22 mouse cellular contexts compared by ENCODE assay signal in genomic region chr11:74499058-74499457, GRCm38 (mm10).
DNase-seq lines count a peak whose midpoint lies in the region; ATAC-seq and TF ChIP-seq lines count a peak whose summit lies in the region.
"Had no signal": no experiment of that assay in that cellular context is flagged by ENCODE, and none has a peak within 500 bp of the region (broad histone marks: within the 10 kb centered on the region; RNA-seq: fewer than 3 reads in every experiment).

No protein-coding gene starts in this region.

- WGBS in heart, embryonic 11.5 days (ENCODE audit: insufficient replicate concordance), result 29% methylated on average over 3 of the region's 3 CpGs
- 38% methylated on average over 3 of the region's 3 CpGs for WGBS in hindbrain, embryonic 12.5 days
- 34% methylated on average over 3 of the region's 3 CpGs for WGBS in hindbrain, embryonic 16.5 days
- 54% methylated on average over 3 of the region's 3 CpGs for WGBS in midbrain, embryonic 13.5 days
- WGBS in midbrain, postnatal 0 days, result 41% methylated on average over 3 of the region's 3 CpGs
- WGBS in hindbrain, postnatal 0 days, result 44% methylated on average over 3 of the region's 3 CpGs

- peaks cover 19% of the 10 kb centered on the region for H3K4me1 ChIP-seq in heart, embryonic 11.5 days (ENCODE audit: control insufficient read depth, insufficient read depth, low read length)
- H3K4me1 ChIP-seq in hindbrain, embryonic 12.5 days, result peaks cover 8% of the 10 kb centered on the region
- H3K4me1 ChIP-seq in hindbrain, embryonic 16.5 days (ENCODE audit: control insufficient read depth, insufficient read depth, low read depth, low read length), result no peaks in the 10 kb centered on the region
- peaks cover 15% of the 10 kb centered on the region for H3K4me1 ChIP-seq in midbrain, embryonic 13.5 days (replicated peaks)
- H3K4me1 ChIP-seq in midbrain, postnatal 0 days (ENCODE audit: insufficient read depth, low read length), result no peaks in the 10 kb centered on the region
- H3K4me1 ChIP-seq in hindbrain, postnatal 0 days (ENCODE audit: insufficient read depth, low read length), result 0 out of 2 replicates have a peak, but pooled peaks cover 6% of the 10 kb centered on the region
- H3K4me1 ChIP-seq: limb, embryonic 15.5 days had no signal

- no peak overlapping the region for H3K9ac ChIP-seq in heart, embryonic 11.5 days (ENCODE audit: low read depth, low read length)
- no peak overlapping the region for H3K9ac ChIP-seq in hindbrain, embryonic 12.5 days
- no peak overlapping the region for H3K9ac ChIP-seq in hindbrain, embryonic 16.5 days (ENCODE audit: low read depth, low read length)
- no peak overlapping the region for H3K9ac ChIP-seq in midbrain, embryonic 13.5 days (replicated peaks)
- H3K9ac ChIP-seq in midbrain, postnatal 0 days (replicated peaks; ENCODE audit: low read length, poor library complexity, severe bottlenecking), result no peak overlapping the region
- peak overlapping the region; percentile 9; the same call in 1 of the 2 replicates for H3K9ac ChIP-seq in hindbrain, postnatal 0 days (replicated peaks; ENCODE audit: low read length)
- H3K9ac ChIP-seq: limb, embryonic 15.5 days; liver, embryonic 15.5 days had no signal

- 0 out of 2 replicates have a peak overlapping the region, but pooled peaks have one; percentile 37 for H3K27ac ChIP-seq in heart, embryonic 11.5 days (ENCODE audit: low read depth, low read length)
- H3K27ac ChIP-seq in hindbrain, embryonic 12.5 days, result peak overlapping the region; percentile 52; the same call in 1 of the 2 replicates
- no peak overlapping the region for H3K27ac ChIP-seq in hindbrain, embryonic 16.5 days (ENCODE audit: low read depth, low read length)
- no peak overlapping the region for H3K27ac ChIP-seq in midbrain, embryonic 13.5 days
- no peak overlapping the region for H3K27ac ChIP-seq in midbrain, postnatal 0 days (ENCODE audit: low read depth, low read length)
- H3K27ac ChIP-seq in hindbrain, postnatal 0 days, result no peak overlapping the region
- H3K27ac ChIP-seq: forebrain, embryonic 10.5 days; limb, embryonic 15.5 days; liver, embryonic 15.5 days had no signal

- no peak for ATAC-seq in heart, embryonic 11.5 days (replicated peaks; ENCODE audit: insufficient number of reproducible peaks, low FRiP score, low TSS enrichment)
- ATAC-seq in hindbrain, embryonic 12.5 days (ENCODE audit: low FRiP score), result no peak; the same call in 1 of the 2 replicates
- ATAC-seq in hindbrain, embryonic 16.5 days, result no peak
- peak; percentile 50; the same call in 1 of the 2 replicates for ATAC-seq in midbrain, embryonic 13.5 days
- no peak for ATAC-seq in midbrain, postnatal 0 days (ENCODE audit: low FRiP score)
- no peak for ATAC-seq in hindbrain, postnatal 0 days
- ATAC-seq: lung, postnatal 0 days; midbrain, embryonic 16.5 days had no signal

- no peak overlapping the region for H3K4me2 ChIP-seq in heart, embryonic 11.5 days
- no peak overlapping the region for H3K4me2 ChIP-seq in hindbrain, embryonic 12.5 days (replicated peaks)
- no peak overlapping the region for H3K4me2 ChIP-seq in hindbrain, embryonic 16.5 days (ENCODE audit: low read length)
- no peak overlapping the region for H3K4me2 ChIP-seq in midbrain, embryonic 13.5 days (replicated peaks)
- no peak overlapping the region for H3K4me2 ChIP-seq in midbrain, postnatal 0 days (ENCODE audit: low read depth, low read length, poor library complexity, severe bottlenecking)
- no peak overlapping the region for H3K4me2 ChIP-seq in hindbrain, postnatal 0 days (ENCODE audit: low read depth, low read length)
- H3K4me2 ChIP-seq: limb, embryonic 15.5 days; liver, embryonic 15.5 days had no signal

- H3K9me3 ChIP-seq in heart, embryonic 11.5 days (replicated peaks; ENCODE audit: control insufficient read depth, low read length), result no peaks in the 10 kb centered on the region
- no peaks in the 10 kb centered on the region for H3K9me3 ChIP-seq in hindbrain, embryonic 12.5 days (replicated peaks)
- H3K9me3 ChIP-seq in hindbrain, embryonic 16.5 days (ENCODE audit: control insufficient read depth, low read length), result no peaks in the 10 kb centered on the region
- no peaks in the 10 kb centered on the region for H3K9me3 ChIP-seq in midbrain, embryonic 13.5 days
- H3K9me3 ChIP-seq in midbrain, postnatal 0 days (ENCODE audit: low read length), result no peaks in the 10 kb centered on the region
- no peaks in the 10 kb centered on the region for H3K9me3 ChIP-seq in hindbrain, postnatal 0 days (ENCODE audit: low read length)
- H3K9me3 ChIP-seq: forebrain, embryonic 10.5 days; limb, embryonic 15.5 days; liver, embryonic 15.5 days had no signal

- TF ChIP-seq CTCF in midbrain, postnatal 0 days (IDR thresholded peaks at IDR 0.05), result no peak
- TF ChIP-seq CTCF in hindbrain, postnatal 0 days (IDR thresholded peaks at IDR 0.05; ENCODE audit: low read depth), result no peak

- no peak for DNase-seq in heart, adult 18-20 months
- no peak for DNase-seq in midbrain, postnatal 0 days (ENCODE audit: low spot score)
- DNase-seq in hindbrain, postnatal 0 days (ENCODE audit: low spot score), result no peak
- DNase-seq in spleen, postnatal 36 days (ENCODE audit: low spot score in 2 of 2), result no peak
- DNase-seq: adrenal gland, postnatal 36 days; cerebellum, adult 2 months; cerebellum, postnatal 36 days; kidney, adult 11 months; layer of hippocampus, postnatal 36 days; right cerebral cortex, postnatal 14 days; spleen, adult 18-20 months; thymus, postnatal 36 days had no signal

- no peaks in the 10 kb centered on the region for H3K27me3 ChIP-seq in heart, embryonic 11.5 days (ENCODE audit: control insufficient read depth, insufficient read depth, low read length)
- no peaks in the 10 kb centered on the region for H3K27me3 ChIP-seq in hindbrain, embryonic 12.5 days
- no peaks in the 10 kb centered on the region for H3K27me3 ChIP-seq in hindbrain, embryonic 16.5 days (replicated peaks; ENCODE audit: control insufficient read depth, insufficient read depth, low read length)
- H3K27me3 ChIP-seq in midbrain, embryonic 13.5 days, result no peaks in the 10 kb centered on the region
- no peaks in the 10 kb centered on the region for H3K27me3 ChIP-seq in midbrain, postnatal 0 days (ENCODE audit: insufficient read depth, low read length)
- no peaks in the 10 kb centered on the region for H3K27me3 ChIP-seq in hindbrain, postnatal 0 days (ENCODE audit: insufficient read depth, low read length)
- H3K27me3 ChIP-seq: CH12.LX; limb, embryonic 15.5 days; liver, embryonic 15.5 days had no signal

- H3K36me3 ChIP-seq in heart, embryonic 11.5 days (ENCODE audit: control insufficient read depth, insufficient read depth, low read length), result no peaks in the 10 kb centered on the region
- H3K36me3 ChIP-seq in hindbrain, embryonic 12.5 days, result no peaks in the 10 kb centered on the region
- no peaks in the 10 kb centered on the region for H3K36me3 ChIP-seq in hindbrain, embryonic 16.5 days (ENCODE audit: control insufficient read depth, insufficient read depth, low read length)
- no peaks in the 10 kb centered on the region for H3K36me3 ChIP-seq in midbrain, embryonic 13.5 days
- H3K36me3 ChIP-seq in midbrain, postnatal 0 days (ENCODE audit: insufficient read depth, low read length), result no peaks in the 10 kb centered on the region
- no peaks in the 10 kb centered on the region for H3K36me3 ChIP-seq in hindbrain, postnatal 0 days (ENCODE audit: insufficient read depth, low read length)
- H3K36me3 ChIP-seq: forebrain, embryonic 10.5 days; limb, embryonic 15.5 days; liver, embryonic 15.5 days had no signal

- no peak overlapping the region for H3K4me3 ChIP-seq in heart, embryonic 11.5 days (ENCODE audit: low read depth, low read length)
- H3K4me3 ChIP-seq in hindbrain, embryonic 12.5 days, result no peak overlapping the region
- no peak overlapping the region for H3K4me3 ChIP-seq in hindbrain, embryonic 16.5 days (ENCODE audit: low read length)
- no peak overlapping the region for H3K4me3 ChIP-seq in midbrain, embryonic 13.5 days (replicated peaks)
- no peak overlapping the region for H3K4me3 ChIP-seq in midbrain, postnatal 0 days (ENCODE audit: low read depth, low read length)
- H3K4me3 ChIP-seq in hindbrain, postnatal 0 days (ENCODE audit: low read length), result no peak overlapping the region
- H3K4me3 ChIP-seq: forebrain, embryonic 10.5 days; limb, embryonic 15.5 days; liver, embryonic 15.5 days had no signal

Comparison
In these comparisons a context has a peak if more than half of its experiments do, and no peak if none do; other contexts are left out.
1. H3K27ac ChIP-seq: peak in heart, embryonic 11.5 days (single experiment) and hindbrain, embryonic 12.5 days (single experiment); none in hindbrain, embryonic 16.5 days (single experiment), midbrain, embryonic 13.5 days (single experiment), midbrain, postnatal 0 days (single experiment) and hindbrain, postnatal 0 days (single experiment).